Mouse (Mus musculus) midbrain, postnatal 0 days (tissue): ENCODE data around the gene Gm20888. TPM values are rescaled to one million over a fixed set of nuclear protein-coding genes. Genes with fewer than 3 reads are reported as not detected.
"Not testable (repeated sequence)": the region's sequence is repeated elsewhere in the genome, so short reads cannot be mapped to it uniquely, and the experiment has no call there.

Experiments used
- ATAC-seq: fragments of 200-750 bp; cut with Nextera tagmentation; 2 replicates; pipeline ENCODE4 v1.8.0; 2017; ENCODE audit warnings: moderate number of reproducible peaks, mild to moderate bottlenecking, moderate TSS enrichment, moderate library complexity; ENCODE audit not compliant: low FRiP score
- DNase-seq: peaks from one replicate; pipeline ENCODE4 v3.0.0-alpha.2; 2015; ENCODE audit warnings: low spot score
- H3K27ac ChIP-seq: fragments of 300-500 bp; sonication (generic); 2 replicates; pipeline ENCODE4 v1.5.1; 2014; ENCODE audit warnings: low read depth, mild to moderate bottlenecking, low read length, mixed read lengths
- H3K27me3 ChIP-seq: fragments of 300-500 bp; sonication (generic); 2 replicates; pipeline ENCODE4 v1.6.1; 2014; ENCODE audit warnings: low read length, control low read depth, mixed read lengths; ENCODE audit not compliant: insufficient read depth
- H3K36me3 ChIP-seq: fragments of 300-500 bp; sonication (generic); 2 replicates; pipeline ENCODE4 v1.6.1; 2014; ENCODE audit warnings: low read length, control low read depth, mixed read lengths; ENCODE audit not compliant: insufficient read depth
- H3K4me1 ChIP-seq: fragments of 300-500 bp; sonication (generic); 2 replicates; pipeline ENCODE4 v1.6.1; 2014; ENCODE audit warnings: mild to moderate bottlenecking, control low read depth, antibody characterized with exemption, low read length, mixed read lengths; ENCODE audit not compliant: insufficient read depth
- H3K4me2 ChIP-seq: fragments of 300-500 bp; sonication (generic); 2 replicates; pipeline ENCODE4 v1.6.1; 2014; ENCODE audit warnings: low read depth, mild to moderate bottlenecking, low read length, mixed read lengths; ENCODE audit not compliant: poor library complexity, severe bottlenecking
- H3K4me3 ChIP-seq: fragments of 300-500 bp; sonication (generic); 2 replicates; pipeline ENCODE4 v1.5.1; 2014; ENCODE audit warnings: low read depth, mild to moderate bottlenecking, low read length, moderate library complexity
- H3K9ac ChIP-seq: fragments of 300-500 bp; sonication (generic); replicated peaks from 2 replicates; pipeline ENCODE4 v1.6.1; 2014; ENCODE audit warnings: mild to moderate bottlenecking, low read length, moderate library complexity, mixed read lengths; ENCODE audit not compliant: poor library complexity, severe bottlenecking
- H3K9me3 ChIP-seq: fragments of 300-500 bp; sonication (generic); 2 replicates; pipeline ENCODE4 v1.6.1; 2016; ENCODE audit warnings: low read length, control low read depth
- WGBS: fragments of 180-500 bp; shearing (Covaris S2); extraction: QIAGEN DNeasy Blood & Tissue Kit; methylation state at CpG from one replicate; pipeline ENCODE4 v1.1.7; 2014; 5-methylcytosine and 5-hydroxymethylcytosine counted together
- polyA plus RNA-seq: library from polyadenylated mRNA; unstranded; fragments of >200 nt; fragmentation: Nextera tagmentation; extraction: Ambion mirVana; gene quantifications from 2 replicates; pipeline ENCODE4 v1.2.1, GENCODE M21; 2015
- total RNA-seq: library from RNA; depleted of rRNA; stranded (reverse); fragments of >200 nt; gene quantifications from 2 replicates; pipeline ENCODE4 v1.2.3, GENCODE M21; 2014; rRNA removed

The Gm20888 gene
- total RNA-seq (not detected in 2 replicates), polyA plus RNA-seq (not detected in 2 replicates)

GRCm38 (mm10) chrY:70441582-70441981 lies at the start of gene Gm20888:
Gene Gm20888, plus strand, starts transcription at chrY:70441882.
- H3K27ac ChIP-seq, H3K4me2 ChIP-seq, H3K36me3 ChIP-seq, DNase-seq, H3K9ac ChIP-seq, H3K4me1 ChIP-seq, H3K27me3 ChIP-seq, H3K4me3 ChIP-seq, ATAC-seq, H3K9me3 ChIP-seq: not testable (repeated sequence)
- no CpG with 5 or more reads among the region's 6 CpGs for WGBS

Other genes starting within 250 kb of the Gm20888 start
- gene Gm21118, start 168.2 kb upstream of the Gm20888 start, total RNA-seq: not detected in 2 replicates
- gene Gm21118, start 168.2 kb upstream of the Gm20888 start, polyA plus RNA-seq: not detected in 2 replicates
- gene Gm29423, start 138.6 kb upstream of the Gm20888 start, total RNA-seq: not detected in 2 replicates
- gene Gm29423, start 138.6 kb upstream of the Gm20888 start, polyA plus RNA-seq: not detected in 2 replicates
- not detected in 2 replicates for gene Gm29644, start 138.5 kb upstream of the Gm20888 start, total RNA-seq
- gene Gm29644, start 138.5 kb upstream of the Gm20888 start, polyA plus RNA-seq: not detected in 2 replicates